Mouse (Mus musculus) ES-Bruce4 (cell line): ENCODE measurements around the gene Nek11. TPM values are rescaled to one million over a fixed set of nuclear protein-coding genes. Genes with fewer than 3 reads are reported as not detected.

ENCODE experiments used
- H3K27ac ChIP-seq: 2 replicates; pipeline ENCODE4 v1.5.1; 2012; ENCODE audit warnings: low read length, inconsistent platforms; ENCODE audit not compliant: insufficient read depth
- H3K27me3 ChIP-seq: 2 replicates; pipeline ENCODE4 v1.6.1; 2012; ENCODE audit warnings: mild to moderate bottlenecking, low read length, inconsistent platforms; ENCODE audit not compliant: control insufficient read depth, poor library complexity, insufficient read depth, severe bottlenecking
- H3K36me3 ChIP-seq: 2 replicates; pipeline ENCODE4 v1.6.1; 2012; ENCODE audit warnings: inconsistent platforms, mild to moderate bottlenecking, low read length, moderate library complexity; ENCODE audit not compliant: control insufficient read depth, poor library complexity, insufficient read depth, severe bottlenecking
- H3K4me1 ChIP-seq: one replicate; pipeline ENCODE4 v1.8.1; 2011; ENCODE audit warnings: low read length; ENCODE audit not compliant: control insufficient read depth, insufficient read depth
- H3K4me3 ChIP-seq: 2 replicates; pipeline ENCODE4 v1.5.1; 2011; ENCODE audit warnings: low read depth, mild to moderate bottlenecking, low read length
- H3K9ac ChIP-seq: 2 replicates; pipeline ENCODE4 v1.6.1; 2012; ENCODE audit warnings: low read depth, mild to moderate bottlenecking, inconsistent platforms; ENCODE audit not compliant: poor library complexity, severe bottlenecking
- H3K9me3 ChIP-seq: replicated peaks from 2 replicates; pipeline ENCODE4 v1.6.1; 2012; ENCODE audit warnings: mild to moderate bottlenecking, low read length, inconsistent platforms; ENCODE audit not compliant: control insufficient read depth, poor library complexity, insufficient read depth, severe bottlenecking
- CTCF ChIP-seq: IDR thresholded peaks from one replicate; pipeline ENCODE4 v1.8.1; 2011; ENCODE audit warnings: low read depth, low read length
- EP300 ChIP-seq: IDR thresholded peaks from 2 replicates; pipeline ENCODE4 v1.6.1; 2011; ENCODE audit warnings: low read depth, low read length; ENCODE audit not compliant: insufficient read depth
- POLR2A ChIP-seq: IDR thresholded peaks from one replicate; pipeline ENCODE4 v1.8.1; 2011; ENCODE audit warnings: low read length; ENCODE audit not compliant: insufficient read depth
- polyA plus RNA-seq: library from polyadenylated mRNA; stranded (reverse); fragments of >200 nt; gene quantifications from 2 replicates; pipeline ENCODE4 v1.2.4, GENCODE M21; 2011; ENCODE audit warnings: low read depth; ENCODE audit not compliant: missing spikeins, insufficient read depth, insufficient read length

Nek11 gene
- polyA plus RNA-seq, 1 experiment = 0.30 TPM

DNA sequence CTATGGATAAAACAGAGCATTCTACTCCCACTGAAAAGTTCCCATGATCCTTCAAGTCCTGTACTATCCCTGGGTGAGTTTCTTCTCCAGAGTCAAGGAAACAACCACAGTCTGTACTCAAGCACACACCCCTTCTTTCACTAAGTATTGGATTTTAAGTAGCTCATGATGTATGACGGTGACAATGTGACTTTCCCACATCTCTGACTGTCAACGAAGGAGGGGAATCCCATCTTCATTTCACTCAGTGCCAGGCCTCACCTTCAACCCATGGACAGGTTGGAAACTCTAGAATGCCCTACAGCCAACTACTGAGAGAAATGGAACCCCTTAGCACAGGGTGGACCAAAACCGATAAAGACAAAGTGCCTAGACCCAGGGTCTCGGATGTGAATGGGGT lies 29.1 kb downstream of the Nek11 start:
- Histone ChIP-seq H3K4me1 (no peaks in the 10 kb centered on the region), H3K36me3 (no peaks in the 10 kb centered on the region), H3K27me3 (no peaks in the 10 kb centered on the region), H3K9me3 (no peaks in the 10 kb centered on the region), H3K9ac (no peak overlapping the region), H3K27ac (no peak overlapping the region), H3K4me3 (no peak overlapping the region)
- TF ChIP-seq CTCF = no peak
- no peak for TF ChIP-seq EP300
- no peak for TF ChIP-seq POLR2A

DNA sequence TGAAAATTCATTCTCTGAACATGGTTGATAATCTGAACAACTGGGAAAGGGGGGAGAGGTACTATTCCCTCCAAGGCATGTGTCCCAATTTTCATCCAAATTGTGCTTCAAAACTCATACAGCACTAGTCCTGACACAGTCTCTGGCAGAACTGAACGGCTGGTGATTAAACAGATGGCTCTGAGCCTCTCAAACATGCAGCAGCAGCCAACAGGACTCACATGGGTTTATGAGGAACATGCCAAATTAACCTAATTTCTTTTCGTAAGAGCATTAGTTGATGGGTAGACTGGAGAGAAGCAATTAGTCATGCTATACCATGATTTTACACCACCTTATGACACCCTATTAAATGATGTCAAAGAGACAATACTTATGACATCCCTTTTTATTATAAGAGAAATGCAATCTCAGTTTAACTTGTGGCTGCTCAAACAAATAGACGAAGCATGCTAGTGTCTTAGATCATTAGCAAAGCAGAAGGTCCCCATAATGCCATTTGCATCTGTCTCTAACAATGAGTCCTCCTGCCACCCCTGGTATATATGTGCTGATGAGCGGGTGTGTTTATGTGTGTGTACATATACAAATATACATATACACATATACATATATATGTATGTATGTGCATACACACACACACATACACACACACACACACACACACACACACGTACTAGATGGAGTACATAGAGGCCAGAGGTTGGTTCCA lies 31.6 kb downstream of the Nek11 start:
- Histone ChIP-seq H3K9ac (no peak overlapping the region), H3K4me1 (no peaks in the 10 kb centered on the region), H3K27me3 (no peaks in the 10 kb centered on the region), H3K4me3 (no peak overlapping the region), H3K36me3 (no peaks in the 10 kb centered on the region), H3K9me3 (no peaks in the 10 kb centered on the region), H3K27ac (no peak overlapping the region)
- TF ChIP-seq CTCF (no peak), POLR2A (no peak), EP300 (no peak)

DNA sequence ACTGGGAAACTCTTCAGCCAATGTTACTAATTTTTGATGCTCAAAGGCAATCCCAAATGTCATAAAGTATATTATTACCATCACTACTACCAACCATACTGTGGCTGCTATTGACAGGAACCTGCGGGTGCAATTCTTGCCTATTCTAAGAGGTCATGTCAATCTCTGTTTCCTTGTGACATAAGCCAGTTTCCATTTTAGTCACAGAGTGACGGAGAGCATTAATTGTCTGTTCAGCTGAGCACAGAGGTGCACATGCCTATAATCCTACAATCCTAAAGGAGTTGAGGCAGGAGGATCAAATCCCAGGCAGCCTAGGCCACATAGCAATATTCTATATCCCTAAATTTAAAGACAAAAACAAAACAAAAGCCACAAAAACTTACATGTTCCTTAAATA lies 33.1 kb downstream of the Nek11 start:
- H3K9ac ChIP-seq = no peak overlapping the region
- no peaks in the 10 kb centered on the region for H3K4me1 ChIP-seq
- H3K4me3 ChIP-seq = no peak overlapping the region
- H3K36me3 ChIP-seq = no peaks in the 10 kb centered on the region
- TF ChIP-seq POLR2A = no peak
- no peak for TF ChIP-seq EP300
- TF ChIP-seq CTCF = no peak
- no peaks in the 10 kb centered on the region for H3K9me3 ChIP-seq
- no peak overlapping the region for H3K27ac ChIP-seq
- H3K27me3 ChIP-seq = no peaks in the 10 kb centered on the region; the same call in 1 of the 2 replicates

DNA sequence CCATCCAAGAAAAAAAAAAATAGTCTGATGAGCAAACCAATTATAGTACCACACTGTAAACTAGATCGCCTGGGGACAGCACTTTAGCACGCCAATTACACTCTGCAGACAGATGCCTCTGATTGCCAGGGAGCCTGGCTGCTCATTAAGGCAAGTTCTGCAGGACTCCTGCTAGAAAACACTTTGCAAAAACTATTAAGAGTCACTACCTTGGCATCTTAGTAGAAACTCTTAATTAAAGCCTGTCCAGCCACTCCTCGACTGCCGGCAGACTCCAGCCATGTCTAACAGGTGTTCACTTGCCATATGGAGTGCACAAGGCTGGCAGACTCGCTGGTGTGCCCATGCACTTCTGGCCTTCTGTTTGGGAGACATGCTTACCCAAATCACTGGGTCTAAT lies 46.3 kb downstream of the Nek11 start:
- Histone ChIP-seq H3K27ac (no peak overlapping the region), H3K4me1 (no peaks in the 10 kb centered on the region), H3K27me3 (no peaks in the 10 kb centered on the region), H3K36me3 (no peaks in the 10 kb centered on the region), H3K4me3 (no peak overlapping the region), H3K9ac (no peak overlapping the region), H3K9me3 (no peaks in the 10 kb centered on the region)
- no peak for TF ChIP-seq POLR2A
- no peak for TF ChIP-seq CTCF
- TF ChIP-seq EP300 = no peak

DNA sequence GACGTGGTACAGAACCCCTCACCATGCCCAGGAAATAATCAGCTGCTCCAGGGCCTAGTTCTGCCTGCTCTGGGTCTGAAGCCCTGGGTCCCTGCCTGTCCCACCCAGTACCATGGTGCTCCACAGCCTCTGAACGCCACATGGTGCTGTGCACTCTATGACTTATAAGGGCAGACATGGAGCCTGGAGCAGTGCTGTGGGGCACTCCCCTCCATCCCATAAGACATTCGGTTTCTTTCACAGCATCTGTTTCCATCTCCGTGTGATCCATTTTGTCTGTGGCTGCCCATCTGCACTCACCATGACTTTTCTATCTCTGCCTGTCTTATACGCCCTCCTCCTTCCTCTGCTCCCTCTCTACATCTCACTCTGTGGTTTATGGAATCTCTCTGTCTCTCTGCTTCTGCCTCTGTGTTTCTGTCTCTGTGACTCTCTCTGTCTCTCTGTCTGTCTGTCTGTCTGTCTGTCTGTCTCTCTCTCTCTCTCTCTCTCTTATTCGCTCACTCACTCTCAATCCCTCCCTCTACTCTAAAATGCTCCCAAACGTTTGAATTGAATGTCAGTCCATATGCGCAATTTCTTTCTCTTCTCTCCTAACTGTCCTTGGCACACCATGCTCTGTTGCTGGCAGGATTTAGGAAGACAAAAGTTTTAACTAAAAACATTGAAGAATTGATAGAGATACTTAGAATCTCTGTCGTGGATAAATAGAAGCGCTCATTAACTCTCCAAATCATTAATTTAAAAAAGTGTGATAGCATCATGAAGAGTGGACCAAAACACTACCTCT lies 46.9 kb downstream of the Nek11 start:
- TF ChIP-seq POLR2A (no peak), EP300 (no peak), CTCF (no peak)
- H3K9ac ChIP-seq = no peak overlapping the region
- H3K4me3 ChIP-seq = no peak overlapping the region
- no peak overlapping the region for H3K27ac ChIP-seq
- no peaks in the 10 kb centered on the region for H3K27me3 ChIP-seq
- no peaks in the 10 kb centered on the region for H3K36me3 ChIP-seq
- H3K9me3 ChIP-seq = no peaks in the 10 kb centered on the region
- no peaks in the 10 kb centered on the region for H3K4me1 ChIP-seq

DNA sequence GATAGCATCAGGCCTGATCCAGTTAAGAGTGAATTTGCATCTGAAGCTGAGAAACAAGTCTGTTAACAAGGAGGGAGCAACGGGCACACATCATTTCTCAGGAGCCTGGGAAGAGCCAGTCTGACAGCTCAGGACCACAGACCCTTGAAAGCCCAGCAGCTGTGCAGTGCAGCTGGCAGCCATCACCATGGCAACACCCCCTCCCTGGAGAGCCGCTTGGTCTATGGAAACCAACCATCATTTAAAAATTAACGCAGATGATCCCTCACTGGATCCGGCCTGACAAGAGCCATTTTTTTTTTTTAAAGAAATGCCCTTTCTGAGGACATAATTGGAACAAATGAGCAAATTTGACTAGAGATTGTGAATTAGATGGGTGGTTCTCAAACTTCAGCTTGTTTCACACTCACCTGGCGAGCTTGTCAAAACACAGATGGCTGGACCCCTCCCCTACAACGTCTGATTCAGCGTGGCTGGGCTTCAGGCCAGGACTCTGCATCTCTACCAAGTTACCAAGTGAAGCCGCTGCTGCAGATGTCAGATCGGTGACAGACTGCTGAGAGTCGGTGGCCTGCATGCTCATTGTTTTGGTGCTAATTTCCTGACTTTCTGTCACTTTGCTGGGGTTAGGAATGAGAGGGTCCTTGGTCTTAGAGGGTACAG lies 52.2 kb downstream of the Nek11 start:
- Histone ChIP-seq H3K4me1 (no peaks in the 10 kb centered on the region), H3K27me3 (no peaks in the 10 kb centered on the region), H3K36me3 (no peaks in the 10 kb centered on the region), H3K4me3 (no peak overlapping the region), H3K9ac (no peak overlapping the region), H3K27ac (no peak overlapping the region), H3K9me3 (no peaks in the 10 kb centered on the region)
- no peak for TF ChIP-seq EP300
- no peak for TF ChIP-seq CTCF
- TF ChIP-seq POLR2A = no peak
